Mouse (Mus musculus) intestine, embryonic 16.5 days (tissue): ENCODE results near the gene Nyx. TPM values are rescaled to one million over a fixed set of nuclear protein-coding genes. Genes with fewer than 3 reads are reported as not detected.
"Not testable (repeated sequence)": the region's sequence is repeated elsewhere in the genome, so short reads cannot be mapped to it uniquely, and the experiment has no call there.

ENCODE experiments used
- ATAC-seq: fragments of 200-750 bp; cut with Nextera tagmentation; 2 replicates; pipeline ENCODE4 v1.8.0; 2017; ENCODE audit warnings: moderate TSS enrichment, moderate library complexity
- H3K27ac ChIP-seq: fragments of 300-500 bp; sonication (generic); 2 replicates; pipeline ENCODE4 v1.5.1; 2014; ENCODE audit warnings: mild to moderate bottlenecking, low read length
- H3K27me3 ChIP-seq: fragments of 300-500 bp; sonication (generic); replicated peaks from 2 replicates; pipeline ENCODE4 v1.6.1; 2014; ENCODE audit warnings: low read length, control low read depth, mixed read lengths; ENCODE audit not compliant: control insufficient read depth, insufficient read depth
- H3K36me3 ChIP-seq: fragments of 300-500 bp; sonication (generic); 2 replicates; pipeline ENCODE4 v1.6.1; 2014; ENCODE audit warnings: low read length, control low read depth; ENCODE audit not compliant: control insufficient read depth, insufficient read depth
- H3K4me1 ChIP-seq: fragments of 300-500 bp; sonication (generic); 2 replicates; pipeline ENCODE4 v1.6.1; 2014; ENCODE audit warnings: low read length, control low read depth, mixed read lengths; ENCODE audit not compliant: control insufficient read depth, insufficient read depth
- H3K4me2 ChIP-seq: fragments of 300-500 bp; sonication (generic); 2 replicates; pipeline ENCODE4 v1.6.1; 2014; ENCODE audit warnings: low read depth, low read length, control low read depth
- H3K4me3 ChIP-seq: fragments of 300-500 bp; sonication (generic); 2 replicates; pipeline ENCODE4 v1.5.1; 2014; ENCODE audit warnings: mild to moderate bottlenecking, low read length
- H3K9ac ChIP-seq: fragments of 300-500 bp; sonication (generic); 2 replicates; pipeline ENCODE4 v1.6.1; 2014; ENCODE audit warnings: low read depth, low read length
- H3K9me3 ChIP-seq: fragments of 300-500 bp; sonication (generic); 2 replicates; pipeline ENCODE4 v1.6.1; 2016; ENCODE audit warnings: low read length, control low read depth; ENCODE audit not compliant: control insufficient read depth
- WGBS: fragments of 180-500 bp; shearing (Covaris S2); extraction: QIAGEN DNeasy Blood & Tissue Kit; methylation state at CpG from one replicate; pipeline ENCODE4 v1.1.7; 2014; 5-methylcytosine and 5-hydroxymethylcytosine counted together
- polyA plus RNA-seq: library from polyadenylated mRNA; unstranded; fragments of >200 nt; fragmentation: Nextera tagmentation; extraction: Ambion mirVana; gene quantifications from 2 replicates; pipeline ENCODE4 v1.2.1, GENCODE M21; 2015

Gene Nyx
- polyA plus RNA-seq, result 0.04 and 0.05 TPM in 2 replicates

DNA sequence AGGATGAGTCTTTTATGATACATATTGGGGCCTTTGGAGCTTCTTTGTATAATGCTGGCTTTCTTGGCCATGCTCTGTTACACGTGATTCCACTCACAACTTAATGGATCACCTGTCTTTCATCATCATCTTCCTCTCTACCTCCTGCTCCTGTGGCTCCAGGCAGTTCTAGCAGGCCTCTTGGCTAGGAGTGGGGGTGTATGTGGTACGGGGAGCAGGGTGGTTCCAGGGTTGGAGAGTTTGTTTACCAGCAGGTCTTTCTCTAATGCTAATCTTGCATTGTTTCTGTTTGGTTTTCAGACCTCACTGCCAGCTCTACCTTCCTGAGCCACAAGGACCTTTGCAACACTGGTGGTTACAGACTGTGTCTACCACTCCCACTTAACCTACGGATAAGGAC is at the start of gene Nyx:
Nyx (plus strand) TSS at position 301 of the 400 bp plus-strand sequence.
- Histone ChIP-seq H3K9me3 (no peaks in the 10 kb centered on the region), H3K36me3 (no peaks in the 10 kb centered on the region), H3K27ac (no peak within 1 kb of the TSS), H3K4me2 (no peak within 1 kb of the TSS), H3K27me3 (0 out of 2 replicates have a peak, but pooled peaks cover 3% of the 10 kb centered on the region), H3K9ac (no peak within 1 kb of the TSS), H3K4me3 (no peak within 1 kb of the TSS), H3K4me1 (no peaks in the 10 kb centered on the region)
- ATAC-seq, result no peak
- 89% methylated on average over 3 of the region's 3 CpGs for WGBS

GRCm38 (mm10) chrX:13422047-13422446 is 43.9 kb upstream of the Nyx start:
- no peaks in the 10 kb centered on the region for H3K4me1 ChIP-seq
- H3K9ac ChIP-seq, result no peak overlapping the region
- no peaks in the 10 kb centered on the region for H3K36me3 ChIP-seq
- H3K4me2 ChIP-seq, result no peak overlapping the region
- no peaks in the 10 kb centered on the region for H3K9me3 ChIP-seq
- H3K27ac ChIP-seq, result no peak overlapping the region
- 60% methylated on average over 4 of the region's 4 CpGs for WGBS
- H3K27me3 ChIP-seq, result no peaks in the 10 kb centered on the region; the same call in 1 of the 2 replicates
- ATAC-seq, result no peak
- no peak overlapping the region for H3K4me3 ChIP-seq

- no peak overlapping the region for H3K4me3 ChIP-seq
- H3K36me3 ChIP-seq, result no peaks in the 10 kb centered on the region
- H3K9me3 ChIP-seq, result no peaks in the 10 kb centered on the region
- H3K9ac ChIP-seq, result no peak overlapping the region
- no peak overlapping the region for H3K27ac ChIP-seq
- 63% methylated on average over 6 of the region's 6 CpGs for whole genome bisulfite sequencing
- no peak overlapping the region for H3K4me2 ChIP-seq
- ATAC-seq, result no peak
- H3K4me1 ChIP-seq, result no peaks in the 10 kb centered on the region
- H3K27me3 ChIP-seq, result 0 out of 2 replicates have a peak, but pooled peaks cover 3% of the 10 kb centered on the region
Observed at GRCm38 (mm10) chrX:13431421-13431820, 34.5 kb upstream of the Nyx start.

DNA sequence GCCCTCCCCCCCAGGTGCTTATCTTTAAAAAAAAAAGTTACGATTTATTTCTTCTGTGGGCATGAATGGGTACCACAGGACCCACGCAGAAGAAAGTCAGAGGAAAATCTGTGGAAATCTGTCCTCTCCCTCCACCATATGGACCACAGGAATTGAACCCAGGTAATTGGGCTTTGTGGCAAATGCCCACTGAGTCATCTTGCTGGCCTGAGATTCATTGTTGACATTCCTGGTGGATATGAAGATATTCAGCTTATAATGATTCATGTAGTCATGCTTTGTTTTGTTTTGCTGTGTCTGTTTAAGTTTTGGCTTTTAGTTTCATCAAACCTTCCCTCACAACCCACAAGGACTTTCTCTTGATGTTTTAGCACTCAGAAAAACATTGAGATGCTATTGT is 29.9 kb upstream of the Nyx start:
- not testable (repeated sequence) for H3K27ac ChIP-seq, H3K4me1 ChIP-seq, H3K9me3 ChIP-seq, H3K4me3 ChIP-seq, H3K36me3 ChIP-seq, H3K9ac ChIP-seq, ATAC-seq, H3K4me2 ChIP-seq, H3K27me3 ChIP-seq
- WGBS, result 72% methylated on average over 2 of the region's 2 CpGs

DNA sequence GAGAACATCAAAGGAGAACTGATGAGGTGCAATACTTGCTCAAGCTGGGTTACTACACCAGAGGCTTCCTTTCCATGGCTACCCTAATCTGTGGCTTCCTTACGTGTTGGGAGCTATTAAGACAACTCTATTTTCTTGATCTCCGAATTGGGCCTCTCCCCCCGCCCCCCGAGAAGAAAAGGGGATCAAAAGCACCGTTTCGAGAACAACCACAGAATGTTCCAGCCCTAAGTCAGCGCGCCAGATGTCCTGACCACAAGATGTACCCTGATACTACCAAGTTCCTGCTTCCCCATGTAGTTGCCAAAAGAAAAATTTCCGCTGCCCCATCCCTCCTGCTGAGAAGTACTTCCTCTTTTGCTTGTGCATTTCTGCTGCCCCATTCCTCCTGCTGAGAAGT is 9.4 kb upstream of the Nyx start:
- WGBS, result 89% methylated on average over 9 of the region's 9 CpGs
- H3K4me2 ChIP-seq, H3K4me3 ChIP-seq, H3K27ac ChIP-seq, H3K9me3 ChIP-seq, H3K9ac ChIP-seq, H3K27me3 ChIP-seq, H3K4me1 ChIP-seq, ATAC-seq, H3K36me3 ChIP-seq: not testable (repeated sequence)

DNA sequence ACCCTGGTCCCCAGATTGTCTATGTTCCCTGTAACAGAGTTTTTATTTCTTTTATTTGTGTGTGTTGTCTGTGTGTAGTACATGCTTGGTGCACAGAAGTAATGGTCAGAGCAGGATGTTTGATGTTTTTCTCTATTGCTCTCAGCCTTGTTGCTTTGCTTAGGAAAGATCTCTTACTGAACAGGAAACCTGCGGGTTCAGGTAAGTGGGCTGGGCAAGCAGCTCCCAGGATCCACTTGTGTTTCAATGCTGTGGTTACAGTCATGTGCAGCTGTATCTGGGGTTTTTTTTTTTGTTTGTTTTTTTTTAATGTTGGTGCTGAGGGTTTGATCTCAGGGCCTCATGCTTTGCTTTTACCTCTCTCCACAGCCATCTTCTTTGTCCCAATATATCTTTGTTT is 7.1 kb upstream of the Nyx start:
- Histone ChIP-seq H3K27ac (no peak overlapping the region), H3K4me2 (no peak overlapping the region), H3K36me3 (no peaks in the 10 kb centered on the region), H3K4me1 (no peaks in the 10 kb centered on the region), H3K9ac (no peak overlapping the region), H3K4me3 (no peak overlapping the region), H3K9me3 (no peaks in the 10 kb centered on the region), H3K27me3 (no peaks in the 10 kb centered on the region)
- 80% methylated on average over 1 of the region's 1 CpGs for WGBS
- ATAC-seq, result no peak

DNA sequence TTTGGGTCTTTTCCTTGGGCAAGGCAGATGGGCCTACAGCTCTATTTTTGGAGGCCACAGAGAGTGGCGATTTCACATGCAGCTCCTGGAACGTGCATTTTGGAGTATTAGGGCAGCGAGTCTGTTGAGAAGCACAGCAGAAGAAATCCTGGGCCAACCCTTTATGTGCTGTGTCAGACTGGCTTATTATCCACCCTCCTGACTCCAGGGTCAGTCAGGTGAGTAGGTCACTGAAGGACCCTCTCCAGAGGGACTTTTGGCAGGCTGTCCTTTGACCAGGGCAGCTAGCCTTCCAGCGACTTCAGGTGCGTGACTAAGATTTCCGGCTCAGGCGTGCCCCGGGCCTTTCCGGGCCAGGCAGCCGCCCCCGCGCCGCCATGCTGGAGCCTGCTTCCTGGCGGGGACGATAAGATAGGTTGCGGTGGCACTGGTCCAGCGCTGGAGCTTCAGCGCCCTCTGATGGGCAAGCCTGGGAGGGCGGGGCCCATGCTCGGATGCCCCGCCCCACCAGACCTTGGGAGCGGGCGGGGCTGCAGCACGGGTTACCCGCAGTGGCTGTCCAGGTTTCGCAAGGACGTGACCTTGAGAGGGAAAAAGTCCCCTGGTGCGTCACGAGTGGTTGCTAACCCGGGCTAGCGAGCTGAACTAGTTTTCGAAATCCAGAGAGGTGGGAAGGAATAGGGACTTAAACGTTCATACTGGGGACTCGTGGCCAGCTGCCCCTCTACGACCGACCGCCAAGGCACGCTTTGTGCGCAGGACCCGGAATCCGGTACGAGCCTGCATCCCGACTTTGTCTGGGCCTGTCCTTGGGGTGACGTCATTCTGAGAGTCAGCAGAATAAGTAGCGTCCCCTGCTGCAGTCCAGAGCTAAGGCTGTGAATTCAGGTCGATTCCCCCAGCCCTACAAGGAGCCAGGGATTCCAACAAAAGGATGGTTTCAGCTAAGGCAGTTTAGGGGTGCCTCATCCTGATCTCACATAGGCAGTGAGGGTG is 4.3 kb upstream of the Nyx start:
- H3K4me1 ChIP-seq, result no peaks in the 10 kb centered on the region
- H3K27ac ChIP-seq, result peak overlapping the region; percentile 70
- peak overlapping the region; percentile 65 for H3K9ac ChIP-seq
- peak; percentile 94 for ATAC-seq
- H3K36me3 ChIP-seq, result no peaks in the 10 kb centered on the region
- H3K4me3 ChIP-seq, result peak overlapping the region; percentile 44
- peak overlapping the region; percentile 50 for H3K4me2 ChIP-seq
- WGBS, result 13% methylated on average over 44 of the region's 46 CpGs
- H3K9me3 ChIP-seq, result no peaks in the 10 kb centered on the region
- H3K27me3 ChIP-seq, result no peaks in the 10 kb centered on the region

DNA sequence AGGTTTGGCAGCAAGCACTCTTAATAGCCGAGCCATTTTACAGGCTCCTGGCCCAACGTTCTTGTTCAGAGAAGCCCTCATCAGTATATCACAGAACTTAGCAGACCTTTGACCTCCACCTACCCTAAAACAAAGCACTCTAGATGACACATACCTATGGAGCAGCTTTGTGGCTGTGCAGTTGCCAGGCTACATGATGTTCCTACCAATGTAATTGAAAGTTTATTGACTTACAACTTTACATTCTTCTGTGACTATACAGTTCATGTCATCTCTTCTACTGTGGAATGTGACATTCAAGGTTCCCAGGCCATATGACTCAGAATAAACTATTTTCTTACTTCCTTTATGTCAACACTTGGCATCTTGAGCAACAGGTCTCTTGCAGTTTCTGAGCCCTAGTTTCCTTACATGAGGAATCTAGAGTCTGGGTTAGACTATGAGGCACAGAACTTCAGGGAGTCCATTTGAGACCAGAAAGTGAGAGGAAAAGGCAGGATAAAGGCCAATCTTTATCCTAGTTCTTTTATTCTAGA is 2.9 kb upstream of the Nyx start:
- Histone ChIP-seq H3K36me3 (no peaks in the 10 kb centered on the region), H3K9me3 (no peaks in the 10 kb centered on the region), H3K9ac (no peak overlapping the region), H3K4me2 (no peak overlapping the region), H3K4me3 (no peak overlapping the region), H3K27ac (no peak overlapping the region), H3K27me3 (0 out of 2 replicates have a peak, but pooled peaks cover 3% of the 10 kb centered on the region), H3K4me1 (no peaks in the 10 kb centered on the region)
- 72% methylated on average over 2 of the region's 2 CpGs for WGBS
- ATAC-seq, result peak; percentile 32

DNA sequence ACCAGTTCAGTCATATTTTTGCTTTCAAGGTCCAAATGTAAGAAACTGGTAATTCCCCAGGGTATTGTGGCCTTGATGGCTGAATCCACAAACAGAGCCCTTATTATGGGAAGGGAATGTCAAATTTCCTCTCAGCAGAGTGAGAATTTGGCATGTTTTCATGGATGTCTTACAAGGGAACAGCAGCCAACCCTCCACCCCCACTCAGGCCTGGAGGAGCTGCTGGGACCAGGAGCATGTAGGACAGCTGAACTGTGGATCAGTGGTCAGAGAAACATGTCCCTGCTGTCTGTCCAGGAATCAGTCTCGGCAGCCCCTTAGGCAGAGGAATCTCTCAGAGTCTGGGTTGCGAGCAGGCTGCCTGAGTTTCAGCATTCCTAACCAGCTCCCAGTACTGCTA is 771 bp downstream of the Nyx start:
- H3K27ac ChIP-seq, result no peak overlapping the region
- 0 out of 2 replicates have a peak, but pooled peaks cover 3% of the 10 kb centered on the region for H3K27me3 ChIP-seq
- H3K4me1 ChIP-seq, result no peaks in the 10 kb centered on the region
- 79% methylated on average over 2 of the region's 2 CpGs for WGBS
- no peaks in the 10 kb centered on the region for H3K36me3 ChIP-seq
- no peaks in the 10 kb centered on the region for H3K9me3 ChIP-seq
- H3K9ac ChIP-seq, result no peak overlapping the region
- H3K4me2 ChIP-seq, result no peak overlapping the region
- ATAC-seq, result no peak
- H3K4me3 ChIP-seq, result no peak overlapping the region
